Mouse (Mus musculus): ENCODE data around the gene Gm28557. TPM values are rescaled to one million over a fixed set of nuclear protein-coding genes. Genes with fewer than 3 reads are reported as not detected.
"Not testable (repeated sequence)": the region's sequence is repeated elsewhere in the genome, so short reads cannot be mapped to it uniquely, and the experiment has no call there.

Gene Gm28557
- 1.6 and 2.2 TPM in 2 replicates for polyA plus RNA-seq (2014; fragmentation: Nextera tagmentation; extraction: Ambion mirVana)

DNA sequence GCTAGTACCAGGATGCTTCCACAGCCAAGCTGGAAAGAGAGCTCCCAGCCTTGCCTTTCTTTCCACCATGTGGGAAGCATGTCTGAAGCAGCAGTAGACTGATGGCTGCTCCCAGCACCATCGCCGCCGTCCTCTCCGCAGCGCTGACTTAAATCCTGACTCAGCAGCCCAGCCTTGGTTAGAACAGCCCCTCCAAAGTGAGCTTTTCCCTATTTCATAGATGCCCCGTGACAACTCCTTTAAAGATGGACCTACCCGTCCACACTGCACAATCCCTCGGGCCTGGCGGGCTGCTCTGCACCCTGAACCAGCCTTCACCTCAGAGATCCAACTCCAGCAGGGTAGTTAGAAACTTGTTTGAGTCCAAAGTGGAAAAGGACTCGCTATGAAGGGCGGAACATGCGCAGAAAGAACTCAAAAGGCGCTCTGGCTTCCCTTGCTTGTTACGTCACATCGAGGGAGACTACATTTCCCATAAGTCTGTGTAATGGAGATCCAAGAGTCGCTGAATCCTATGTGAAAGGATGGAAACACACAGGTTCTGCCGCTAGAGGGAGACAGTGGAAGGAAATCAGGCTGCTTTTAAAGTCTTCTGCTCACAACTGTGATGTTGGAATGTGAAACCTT is at the start of gene Gm28557:
Gm28557 (minus strand) TSS at position 411 of the 627 bp plus-strand sequence.
- H3K27me3 ChIP-seq (replicated peaks; ENCODE audit: control insufficient read depth, insufficient read depth, low read length): no peaks in the 10 kb centered on the region
- DNase-seq (ENCODE audit: low spot score): peak; percentile 99
- peak; percentile 99 for ATAC-seq

DNA sequence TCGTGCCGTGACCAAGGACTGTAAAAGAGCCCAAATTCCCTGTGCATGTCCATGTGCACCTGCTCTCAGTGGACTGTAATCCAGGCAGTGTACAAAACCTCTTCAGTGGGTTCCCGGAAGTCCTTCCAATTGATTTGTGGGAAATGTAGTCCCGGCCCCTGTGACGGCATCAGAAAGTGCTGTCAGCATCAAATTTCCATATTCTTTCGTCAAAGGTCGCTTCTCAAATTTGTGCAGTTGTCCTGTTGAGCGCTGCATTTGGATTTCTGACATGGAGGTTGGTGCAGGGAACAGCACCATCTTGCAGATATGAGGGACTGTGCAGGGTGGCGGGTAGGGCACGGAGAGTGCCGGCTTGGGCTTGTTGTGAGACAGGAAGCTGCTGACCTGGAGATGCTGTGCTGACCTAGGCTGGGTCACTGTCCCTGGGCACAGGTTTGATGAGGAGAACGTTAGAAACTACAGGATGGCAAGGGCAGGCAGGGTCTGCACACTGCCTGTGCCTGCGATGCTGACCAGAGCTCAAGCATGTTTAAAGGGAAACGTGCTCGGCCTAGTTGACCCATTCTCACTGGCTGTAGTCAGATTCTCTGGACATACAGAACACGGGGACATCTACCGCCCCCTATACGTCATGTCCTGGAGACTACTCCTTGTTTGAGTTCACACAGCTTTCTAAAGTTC is 19.8 kb upstream of the Gm28557 start:
- no peaks in the 10 kb centered on the region for H3K36me3 ChIP-seq (ENCODE audit: control insufficient read depth, insufficient read depth, low read length)
- H3K4me1 ChIP-seq (ENCODE audit: control insufficient read depth, insufficient read depth, low read length): peaks cover 6% of the 10 kb centered on the region; the same call in 1 of the 2 replicates
- ATAC-seq (peak; percentile 98), DNase-seq (ENCODE audit: low spot score) (peak; percentile 95)
- 1% methylated on average over 18 of the region's 18 CpGs for WGBS
- H3K4me2 ChIP-seq (ENCODE audit: low read length): peak overlapping the region; percentile 76
- H3K27me3 ChIP-seq (replicated peaks; ENCODE audit: control insufficient read depth, insufficient read depth, low read length): no peaks in the 10 kb centered on the region
- no peak overlapping the region for H3K27ac ChIP-seq (ENCODE audit: low read depth, low read length)
- H3K9me3 ChIP-seq (replicated peaks; ENCODE audit: control insufficient read depth, low read length): no peaks in the 10 kb centered on the region
- peak overlapping the region; percentile 69 for H3K9ac ChIP-seq (ENCODE audit: low read length)
- H3K4me3 ChIP-seq (ENCODE audit: low read depth, low read length): peak overlapping the region; percentile 69

More for the DNA sequence above, at the start of gene Gm28557:
- H3K4me1 ChIP-seq (ENCODE audit: control insufficient read depth, insufficient read depth, low read length): no peaks in the 10 kb centered on the region; the same call in 1 of the 2 replicates
- peak within 1 kb of the TSS; percentile 53 for H3K4me3 ChIP-seq (ENCODE audit: low read depth, low read length)
- H3K4me2 ChIP-seq (ENCODE audit: low read length): peak within 1 kb of the TSS; percentile 56
- H3K9me3 ChIP-seq (replicated peaks; ENCODE audit: control insufficient read depth, low read length): no peaks in the 10 kb centered on the region
- H3K9ac ChIP-seq (ENCODE audit: low read length): peak within 1 kb of the TSS; percentile 62
- no peaks in the 10 kb centered on the region for H3K36me3 ChIP-seq (ENCODE audit: control insufficient read depth, insufficient read depth, low read length)
- no peak within 1 kb of the TSS for H3K27ac ChIP-seq (ENCODE audit: low read depth, low read length)
- under 1% methylated on average over 17 of the region's 17 CpGs for WGBS

DNA sequence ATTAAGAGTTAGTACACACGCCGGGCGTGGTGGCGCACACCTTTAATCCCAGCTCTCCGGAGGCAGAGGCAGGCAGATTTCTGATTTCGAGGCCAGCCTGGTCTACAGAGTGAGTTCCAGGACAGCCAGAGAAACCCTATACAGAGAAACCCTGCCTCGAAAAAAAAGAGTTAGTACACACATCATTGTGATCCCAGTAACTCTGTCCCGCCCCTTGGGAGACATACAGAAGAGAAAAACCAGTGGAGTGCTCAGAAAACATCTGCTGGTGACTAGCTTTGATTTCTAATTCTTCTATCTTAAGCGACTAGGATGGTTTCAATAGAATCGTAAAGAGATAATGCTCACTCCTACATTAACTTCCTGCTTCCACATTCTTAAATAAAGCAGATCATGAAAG is 19.1 kb upstream of the Gm28557 start:
- H3K4me3 ChIP-seq (ENCODE audit: low read depth, low read length); H3K36me3 ChIP-seq (ENCODE audit: control insufficient read depth, insufficient read depth, low read length); H3K9me3 ChIP-seq (replicated peaks; ENCODE audit: control insufficient read depth, low read length); H3K27ac ChIP-seq (ENCODE audit: low read depth, low read length); H3K4me1 ChIP-seq (ENCODE audit: control insufficient read depth, insufficient read depth, low read length); H3K27me3 ChIP-seq (replicated peaks; ENCODE audit: control insufficient read depth, insufficient read depth, low read length); DNase-seq (ENCODE audit: low spot score): not testable (repeated sequence)
- ATAC-seq: peak; percentile 1; the same call in 1 of the 2 replicates
- H3K9ac ChIP-seq (ENCODE audit: low read length): peak overlapping the region; percentile 69
- peak overlapping the region; percentile 76 for H3K4me2 ChIP-seq (ENCODE audit: low read length)
- WGBS: 80% methylated on average over 10 of the region's 10 CpGs

DNA sequence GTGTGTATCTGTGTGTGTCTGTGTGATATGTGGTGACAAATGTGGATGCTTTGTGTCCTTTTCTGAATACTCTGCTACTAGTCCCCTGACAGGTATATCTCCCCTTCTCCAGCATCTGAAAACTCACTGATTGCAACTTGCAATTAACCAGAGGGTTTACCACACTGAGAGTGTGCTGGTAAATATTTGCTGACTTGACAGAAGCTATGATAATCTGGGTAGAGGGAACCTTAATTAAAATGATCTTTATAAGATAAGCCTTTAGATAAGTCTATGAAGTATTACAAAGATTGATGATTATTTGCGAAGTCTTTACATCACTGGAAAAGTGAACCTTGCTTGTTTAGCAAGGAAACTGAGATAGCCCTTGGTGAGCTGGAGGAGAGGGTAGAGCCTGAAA is 16.1 kb upstream of the Gm28557 start:
- Histone ChIP-seq H3K4me2 (ENCODE audit: low read length) (no peak overlapping the region), H3K27ac (ENCODE audit: low read depth, low read length) (no peak overlapping the region), H3K27me3 (replicated peaks; ENCODE audit: control insufficient read depth, insufficient read depth, low read length) (no peaks in the 10 kb centered on the region), H3K4me3 (ENCODE audit: low read depth, low read length) (no peak overlapping the region), H3K9me3 (replicated peaks; ENCODE audit: control insufficient read depth, low read length) (no peaks in the 10 kb centered on the region), H3K9ac (ENCODE audit: low read length) (no peak overlapping the region), H3K4me1 (ENCODE audit: control insufficient read depth, insufficient read depth, low read length) (peaks cover 6% of the 10 kb centered on the region; the same call in 1 of the 2 replicates), H3K36me3 (ENCODE audit: control insufficient read depth, insufficient read depth, low read length) (no peaks in the 10 kb centered on the region)
- DNase-seq (ENCODE audit: low spot score): no peak
- ATAC-seq: no peak
- 96% methylated on average over 1 of the region's 1 CpGs for WGBS

DNA sequence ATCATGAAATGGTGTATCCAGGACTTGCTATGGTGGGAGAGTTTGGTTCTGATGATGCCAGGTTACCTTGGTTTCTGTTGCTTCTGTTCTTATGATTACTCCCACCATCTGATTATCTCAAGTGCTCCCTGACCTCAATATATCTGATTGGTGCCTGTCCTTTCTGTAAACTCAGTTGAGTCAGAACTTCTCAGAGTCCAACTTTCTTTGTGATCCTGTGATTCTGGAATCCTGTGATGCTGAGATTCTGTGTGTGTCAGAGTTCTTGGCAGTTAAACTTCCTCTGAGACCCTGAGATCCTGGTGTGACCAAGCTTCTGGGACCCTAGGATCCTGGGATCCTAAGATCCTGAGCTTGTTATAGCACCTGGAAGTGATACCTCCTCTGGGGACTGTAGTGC is 13.0 kb upstream of the Gm28557 start, which contains the start of gene Zfp759:
Zfp759 (plus strand) TSS at position 301 of the 400 bp plus-strand sequence.
- ATAC-seq; H3K27ac ChIP-seq (ENCODE audit: low read depth, low read length); H3K4me2 ChIP-seq (ENCODE audit: low read length); DNase-seq (ENCODE audit: low spot score); H3K4me3 ChIP-seq (ENCODE audit: low read depth, low read length); H3K9ac ChIP-seq (ENCODE audit: low read length); H3K4me1 ChIP-seq (ENCODE audit: control insufficient read depth, insufficient read depth, low read length); H3K36me3 ChIP-seq (ENCODE audit: control insufficient read depth, insufficient read depth, low read length); H3K9me3 ChIP-seq (replicated peaks; ENCODE audit: control insufficient read depth, low read length); H3K27me3 ChIP-seq (replicated peaks; ENCODE audit: control insufficient read depth, insufficient read depth, low read length): not testable (repeated sequence)

DNA sequence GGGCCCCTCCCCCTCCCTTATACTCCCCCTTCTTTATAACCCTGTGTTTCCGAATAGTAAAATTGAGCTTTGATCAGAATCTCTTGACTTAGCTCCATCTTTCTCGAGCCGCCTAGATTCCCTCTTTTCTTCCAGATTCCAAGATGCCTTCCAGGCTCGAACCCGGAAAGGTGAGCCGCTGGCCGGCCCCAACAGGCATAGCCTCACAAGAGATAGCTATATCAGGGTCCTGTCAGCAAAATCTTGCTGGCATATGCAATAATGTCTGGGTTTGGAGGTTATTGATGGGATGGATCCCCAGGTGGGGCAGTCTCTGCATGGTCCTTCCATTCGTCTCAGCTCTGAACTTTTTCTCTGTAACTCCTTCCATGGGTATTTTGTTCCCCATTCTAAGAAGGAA is 7.8 kb upstream of the Gm28557 start, which contains the start of gene Rslcan18:
Rslcan18 (minus strand) TSS at position 101 of the 400 bp plus-strand sequence.
- not testable (repeated sequence) for H3K27me3 ChIP-seq (replicated peaks; ENCODE audit: control insufficient read depth, insufficient read depth, low read length); H3K27ac ChIP-seq (ENCODE audit: low read depth, low read length); H3K36me3 ChIP-seq (ENCODE audit: control insufficient read depth, insufficient read depth, low read length); H3K4me2 ChIP-seq (ENCODE audit: low read length); DNase-seq (ENCODE audit: low spot score); ATAC-seq; H3K4me1 ChIP-seq (ENCODE audit: control insufficient read depth, insufficient read depth, low read length); H3K9me3 ChIP-seq (replicated peaks; ENCODE audit: control insufficient read depth, low read length); H3K4me3 ChIP-seq (ENCODE audit: low read depth, low read length); H3K9ac ChIP-seq (ENCODE audit: low read length)
- 93% methylated on average over 8 of the region's 8 CpGs for WGBS

DNA sequence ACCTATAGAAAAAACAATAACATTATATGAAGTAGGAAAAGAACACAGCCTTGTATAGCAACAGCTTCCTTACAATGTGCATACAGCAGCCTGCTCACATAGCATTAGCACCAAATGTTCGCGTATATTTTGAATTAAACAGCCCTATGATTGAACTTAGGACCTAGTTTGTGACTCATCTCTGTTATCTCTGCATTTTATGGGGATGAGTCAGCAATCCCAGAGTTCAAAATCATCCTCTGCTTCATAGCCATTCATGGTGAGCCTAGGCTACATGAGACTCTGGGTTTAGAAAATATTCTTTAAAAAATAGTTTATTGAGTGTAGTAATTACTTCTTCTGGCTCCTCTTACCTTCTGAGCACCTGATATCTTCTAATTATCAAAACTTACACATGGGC is 4.9 kb upstream of the Gm28557 start:
- Histone ChIP-seq H3K9me3 (replicated peaks; ENCODE audit: control insufficient read depth, low read length) (no peaks in the 10 kb centered on the region), H3K4me3 (ENCODE audit: low read depth, low read length) (no peak overlapping the region), H3K4me2 (ENCODE audit: low read length) (no peak overlapping the region), H3K4me1 (ENCODE audit: control insufficient read depth, insufficient read depth, low read length) (no peaks in the 10 kb centered on the region), H3K27ac (ENCODE audit: low read depth, low read length) (no peak overlapping the region), H3K27me3 (replicated peaks; ENCODE audit: control insufficient read depth, insufficient read depth, low read length) (no peaks in the 10 kb centered on the region), H3K9ac (ENCODE audit: low read length) (no peak overlapping the region), H3K36me3 (ENCODE audit: control insufficient read depth, insufficient read depth, low read length) (no peaks in the 10 kb centered on the region)
- ATAC-seq (no peak), DNase-seq (ENCODE audit: low spot score) (no peak)
- 89% methylated on average over 2 of the region's 2 CpGs for WGBS

DNA sequence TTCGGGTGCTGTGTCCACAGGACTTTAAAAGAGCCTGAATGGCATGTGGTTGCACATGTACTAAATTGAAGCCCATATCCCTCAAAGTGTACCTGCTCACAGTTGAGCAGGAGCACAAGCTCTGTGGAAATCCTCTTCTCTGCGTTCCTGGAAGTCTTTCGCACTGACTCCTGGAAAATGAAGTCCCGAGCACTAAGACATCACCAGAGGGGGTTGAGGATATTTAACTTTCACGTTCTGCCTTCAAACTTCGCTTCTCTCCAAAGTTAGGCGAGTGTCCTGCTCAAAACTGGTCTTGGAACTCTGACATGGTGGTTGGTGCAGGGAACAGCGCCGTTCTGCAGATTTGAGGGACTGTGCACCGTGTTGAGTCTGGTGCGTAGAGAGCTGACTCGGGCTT is 3.7 kb upstream of the Gm28557 start:
- H3K27ac ChIP-seq (ENCODE audit: low read depth, low read length): no peak overlapping the region
- H3K4me3 ChIP-seq (ENCODE audit: low read depth, low read length): no peak overlapping the region
- 78% methylated on average over 12 of the region's 12 CpGs for WGBS
- H3K9ac ChIP-seq (ENCODE audit: low read length): no peak overlapping the region
- no peaks in the 10 kb centered on the region for H3K36me3 ChIP-seq (ENCODE audit: control insufficient read depth, insufficient read depth, low read length)
- no peak for ATAC-seq
- DNase-seq (ENCODE audit: low spot score): no peak
- H3K4me2 ChIP-seq (ENCODE audit: low read length): no peak overlapping the region
- H3K9me3 ChIP-seq (replicated peaks; ENCODE audit: control insufficient read depth, low read length): no peaks in the 10 kb centered on the region
- no peaks in the 10 kb centered on the region for H3K27me3 ChIP-seq (replicated peaks; ENCODE audit: control insufficient read depth, insufficient read depth, low read length)
- no peaks in the 10 kb centered on the region; the same call in 1 of the 2 replicates for H3K4me1 ChIP-seq (ENCODE audit: control insufficient read depth, insufficient read depth, low read length)

DNA sequence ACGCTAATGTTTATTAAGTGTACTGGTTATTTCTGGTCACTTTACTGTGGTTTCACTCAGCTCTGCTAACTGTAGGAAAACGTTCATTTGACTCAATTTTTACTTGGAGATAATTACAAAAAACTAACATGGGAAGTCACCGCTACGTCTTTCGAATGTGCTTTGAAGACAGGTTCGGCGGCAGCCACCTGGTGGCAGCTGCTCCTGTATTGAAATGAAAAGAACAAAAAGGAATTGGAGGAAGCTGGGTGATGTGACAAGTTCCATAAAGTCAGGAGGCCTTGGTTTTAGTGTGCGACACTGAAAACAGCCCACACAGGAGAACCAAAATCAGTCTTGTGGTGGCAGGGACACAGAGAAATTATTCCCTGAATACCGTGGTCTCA is 410 bp upstream of the Gm28557 start:
- Histone ChIP-seq H3K9ac (ENCODE audit: low read length) (peak overlapping the region; percentile 43), H3K9me3 (replicated peaks; ENCODE audit: control insufficient read depth, low read length) (no peaks in the 10 kb centered on the region), H3K27me3 (replicated peaks; ENCODE audit: control insufficient read depth, insufficient read depth, low read length) (no peaks in the 10 kb centered on the region), H3K36me3 (ENCODE audit: control insufficient read depth, insufficient read depth, low read length) (no peaks in the 10 kb centered on the region), H3K27ac (ENCODE audit: low read depth, low read length) (no peak overlapping the region), H3K4me2 (ENCODE audit: low read length) (peak overlapping the region; percentile 56), H3K4me1 (ENCODE audit: control insufficient read depth, insufficient read depth, low read length) (no peaks in the 10 kb centered on the region; the same call in 1 of the 2 replicates), H3K4me3 (ENCODE audit: low read depth, low read length) (peak overlapping the region; percentile 53)
- DNase-seq (ENCODE audit: low spot score): no peak
- WGBS: 4% methylated on average over 9 of the region's 9 CpGs
- peak; percentile 65 for ATAC-seq

All from forebrain, embryonic 14.5 days (tissue).